Mouse (Mus musculus) monocyte, adult 5-6 weeks (primary cell): ENCODE measurements around the gene Npas1. TPM values are rescaled to one million over a fixed set of nuclear protein-coding genes. Genes with fewer than 3 reads are reported as not detected.
A peak's percentile ranks its signal among the peaks of the same experiment; 100 is the strongest.

Experiments
- ATAC-seq: fragments of 153-309, 156-312 bp; replicated peaks from 2 replicates; pipeline ENCODE4 v1.8.0; 2017; ENCODE audit warnings: mild to moderate bottlenecking; ENCODE audit not compliant: low TSS enrichment, insufficient number of reproducible peaks, severe bottlenecking, poor library complexity, low FRiP score
- total RNA-seq: library from RNA; stranded (forward); fragments of 200-1000, 200-491, 200-594 nt; gene quantifications from 3 replicates; pipeline ENCODE4 v1.2.3, GENCODE M21; 2017

The Npas1 gene
- not detected in 3 replicates for total RNA-seq

GRCm38 (mm10) chr7:16477628-16478027 is at the start of gene Npas1:
TSS of gene Npas1 (minus strand) at chr7:16477728.
- 0 out of 2 replicates have a peak, but pooled peaks have one; percentile 9 for ATAC-seq

DNA sequence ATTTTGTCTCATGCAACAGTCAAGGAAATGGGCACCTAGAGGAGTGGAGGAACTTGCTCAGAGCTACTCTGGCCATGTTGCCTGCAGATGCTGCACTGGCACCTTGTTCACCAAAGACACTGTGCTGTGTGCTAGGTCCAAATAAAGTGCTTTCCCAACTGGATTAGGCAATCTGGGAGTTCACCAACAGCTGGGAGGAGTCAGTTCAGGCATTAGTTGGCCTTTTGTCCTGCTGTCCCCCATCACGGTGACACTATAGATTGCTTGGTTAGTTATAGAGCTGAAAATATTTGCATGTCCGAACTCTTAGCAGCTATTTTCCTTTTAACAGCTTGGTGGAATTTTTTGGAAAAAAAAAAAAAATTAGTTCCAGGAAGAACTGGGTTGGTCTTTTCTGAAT is 48.5 kb upstream of the Npas1 start:
- ATAC-seq = no peak

- no peak for ATAC-seq
Observed at GRCm38 (mm10) chr7:16525448-16525847, 47.9 kb upstream of the Npas1 start.

- ATAC-seq = no peak
Observed at GRCm38 (mm10) chr7:16524308-16524707, 46.8 kb upstream of the Npas1 start.

DNA sequence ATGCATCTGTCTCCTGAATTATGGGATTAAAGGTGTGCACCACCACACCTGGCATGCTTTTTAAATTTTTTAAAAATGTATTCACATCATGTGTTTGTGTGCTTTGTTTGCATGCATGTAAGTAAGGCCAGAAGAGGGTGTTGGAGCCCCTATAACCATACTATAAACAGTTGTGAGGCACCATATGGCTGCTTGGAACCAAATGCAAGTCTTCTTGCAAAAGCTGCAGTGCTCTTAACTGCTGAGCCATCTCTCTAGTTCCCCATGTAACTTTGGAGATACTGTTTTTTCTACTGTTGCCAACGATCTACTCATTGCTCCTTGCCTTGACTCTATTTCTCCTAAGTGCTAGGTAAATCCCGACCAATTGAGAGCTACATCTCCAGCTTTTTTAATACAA is 41.8 kb upstream of the Npas1 start:
- ATAC-seq = no peak

GRCm38 (mm10) chr7:16517198-16517597 is 39.7 kb upstream of the Npas1 start:
- no peak for ATAC-seq

DNA sequence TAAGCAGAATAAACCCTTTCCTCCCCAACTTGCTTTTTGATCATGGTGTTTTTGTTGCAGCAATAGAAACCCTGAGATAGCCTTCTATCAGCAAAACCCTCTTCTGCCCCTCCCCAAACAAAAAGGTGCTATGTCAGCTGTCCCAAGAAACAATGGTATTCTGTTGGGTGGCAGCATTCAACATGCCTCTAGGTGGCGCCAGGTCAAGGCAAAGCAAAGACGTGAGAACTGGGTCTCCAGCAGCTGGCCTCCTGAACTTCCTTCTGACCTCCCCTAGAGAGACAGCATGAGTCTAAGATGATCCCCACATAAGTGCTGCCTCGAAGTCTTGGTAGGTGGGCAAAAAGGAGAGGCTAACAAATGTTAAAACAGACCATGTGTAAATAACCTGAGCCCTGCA is 29.8 kb upstream of the Npas1 start:
- ATAC-seq = no peak

GRCm38 (mm10) chr7:16505226-16505593 is 27.7 kb upstream of the Npas1 start:
- ATAC-seq = no peak

GRCm38 (mm10) chr7:16504573-16505225 is 27.2 kb upstream of the Npas1 start:
- ATAC-seq = no peak

- ATAC-seq = no peak
Observed at GRCm38 (mm10) chr7:16501571-16501970, 24.0 kb upstream of the Npas1 start.

DNA sequence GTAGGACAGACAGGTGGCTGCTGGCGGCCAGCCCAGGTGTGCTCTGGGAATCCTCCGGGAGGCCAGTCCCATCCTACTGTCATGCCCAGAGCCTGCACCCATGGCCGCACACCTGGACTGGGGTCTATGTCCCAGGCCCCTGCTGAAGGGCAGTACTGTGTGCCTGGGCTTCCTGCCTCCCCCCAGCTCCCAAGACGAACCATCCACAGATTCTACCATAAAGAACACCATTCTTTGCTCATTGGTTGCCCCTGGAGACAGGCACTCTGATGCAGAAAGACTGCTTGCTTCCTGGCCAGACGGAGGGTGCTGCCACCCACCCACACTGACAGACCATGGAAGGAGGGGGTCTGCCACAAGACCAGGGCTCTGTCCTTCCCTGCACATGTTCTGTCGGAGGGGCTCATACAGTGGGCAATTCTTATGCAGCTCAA is 22.2 kb upstream of the Npas1 start:
- no peak for ATAC-seq

- no peak for ATAC-seq
Observed at GRCm38 (mm10) chr7:16496260-16496659, 18.7 kb upstream of the Npas1 start.

DNA sequence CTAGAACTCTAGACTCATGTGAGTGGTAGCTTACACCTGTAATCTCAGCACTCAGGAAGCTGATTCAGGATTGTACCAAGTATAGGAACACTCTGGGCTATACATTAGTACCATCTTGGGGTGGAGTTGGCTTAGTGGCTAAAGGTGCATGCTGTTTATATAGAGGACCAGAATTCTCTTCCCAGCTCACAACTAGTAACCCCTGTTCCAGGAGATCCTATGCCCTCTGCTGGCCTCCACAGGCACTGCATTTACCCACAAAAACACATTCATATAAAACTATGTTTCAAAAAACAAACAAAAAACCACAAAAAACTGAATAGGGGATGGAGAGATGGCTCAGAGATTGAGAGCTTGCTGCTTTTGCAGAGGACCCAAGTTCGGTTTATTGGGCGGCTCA is 15.8 kb upstream of the Npas1 start:
- ATAC-seq = no peak; the same call in 1 of the 2 replicates

DNA sequence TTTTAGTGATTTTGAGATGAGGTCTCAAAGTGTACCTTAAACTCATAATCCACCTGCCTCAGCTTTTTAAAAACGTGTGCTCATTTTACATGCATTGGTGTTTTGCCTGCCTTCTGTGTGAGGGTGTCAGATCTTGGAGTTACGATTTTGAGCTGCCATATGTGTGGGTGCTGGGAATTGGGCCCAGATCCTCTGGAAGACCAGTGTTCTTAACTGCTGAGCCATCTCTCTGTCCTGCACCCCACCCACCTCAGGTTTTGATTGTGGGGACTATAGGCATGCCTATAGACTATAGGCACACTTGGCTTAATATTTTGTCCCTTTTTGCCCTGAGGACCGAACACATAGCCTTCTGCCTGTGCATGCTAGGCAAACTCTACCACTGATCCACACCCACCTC is 14.7 kb upstream of the Npas1 start:
- ATAC-seq = no peak

DNA sequence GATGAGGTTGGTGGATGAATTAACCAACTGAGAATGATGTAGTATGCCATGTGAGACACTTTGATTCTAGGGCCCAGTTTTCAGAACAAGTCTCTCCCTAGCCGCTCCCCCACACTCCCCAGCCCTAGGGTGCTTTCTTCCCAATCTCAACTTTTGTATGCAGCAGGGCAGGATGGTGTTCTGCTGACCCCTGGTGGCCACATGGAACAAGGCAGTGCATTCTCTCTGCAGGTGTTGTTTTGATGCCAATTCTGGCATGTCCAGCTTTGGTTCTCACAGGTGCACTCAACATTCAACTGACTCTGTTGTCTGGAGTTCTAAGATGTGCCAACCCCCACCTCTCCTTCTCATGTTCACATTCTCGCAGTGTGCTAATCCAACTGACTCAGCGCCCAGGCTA is 14.2 kb upstream of the Npas1 start:
- ATAC-seq = peak; percentile 62; the same call in 1 of the 2 replicates

- no peak for ATAC-seq
Observed at GRCm38 (mm10) chr7:16489948-16490347, 12.4 kb upstream of the Npas1 start.

DNA sequence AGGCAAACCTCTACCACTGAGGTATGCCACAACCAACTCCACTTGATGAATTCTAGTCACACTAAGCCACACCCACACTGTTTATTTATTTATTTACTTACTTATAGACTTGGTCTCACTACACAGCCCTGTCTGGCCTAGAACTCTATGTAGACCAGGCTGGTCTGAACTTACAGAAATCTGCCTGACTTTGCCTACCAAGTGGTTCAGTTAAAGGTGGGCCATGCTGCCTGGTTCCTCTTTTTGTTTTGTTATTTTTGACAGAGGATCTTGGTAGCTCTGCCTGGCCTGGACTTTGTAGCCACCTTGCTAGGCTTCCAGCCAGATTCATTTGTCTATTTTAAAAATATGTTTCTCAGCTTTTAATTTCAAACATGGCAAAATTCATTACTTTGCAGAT is 11.3 kb upstream of the Npas1 start:
- no peak for ATAC-seq

GRCm38 (mm10) chr7:16476600-16476989 is 933 bp downstream of the Npas1 start:
- no peak for ATAC-seq

DNA sequence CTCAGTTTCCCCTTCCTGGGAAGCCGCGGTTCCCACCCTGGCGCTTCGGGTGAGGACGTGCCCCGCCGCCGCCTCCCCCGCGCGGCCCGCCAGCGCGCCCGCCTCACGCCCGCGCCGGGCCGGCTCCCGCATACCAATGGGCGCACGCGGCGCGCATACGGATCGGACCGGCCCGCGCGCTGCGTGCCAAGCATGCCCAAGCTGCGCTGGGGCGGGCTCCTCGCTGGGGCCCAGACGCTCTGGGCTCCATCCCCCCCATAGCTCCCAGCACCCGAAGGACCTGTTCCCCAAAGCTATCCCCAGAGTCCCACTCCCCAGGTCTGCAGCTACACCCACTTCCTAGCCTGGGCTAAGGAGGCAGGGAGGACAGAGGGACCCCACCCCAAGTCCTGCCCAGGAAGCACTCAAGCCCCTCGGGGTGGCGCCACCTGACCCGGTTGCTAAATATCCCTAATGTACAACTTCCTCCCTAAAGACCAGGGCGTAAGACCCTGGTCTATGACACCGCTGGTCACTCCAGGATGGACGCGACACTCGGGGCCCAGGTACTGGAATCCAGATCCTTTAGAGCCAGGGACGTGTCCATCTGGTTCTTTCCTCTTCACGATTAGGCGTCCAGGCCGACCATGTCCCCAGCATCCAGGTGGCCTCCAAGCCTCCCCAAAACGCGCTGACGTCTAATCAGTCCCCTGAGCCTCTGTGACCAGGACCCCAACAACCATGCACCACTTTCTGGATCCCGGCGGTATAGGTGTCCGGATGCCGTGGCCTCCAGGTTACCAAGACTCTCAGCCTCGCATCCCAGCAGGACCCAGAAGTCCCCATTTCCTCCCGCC is 1.5 kb downstream of the Npas1 start:
- ATAC-seq = 0 out of 2 replicates have a peak, but pooled peaks have one; percentile 35

- no peak for ATAC-seq
Observed at GRCm38 (mm10) chr7:16475321-16475720, 2.2 kb downstream of the Npas1 start.
